Mouse (Mus musculus) lung, embryonic 16.5 days (tissue): Measurements from ENCODE around the gene Cdh3. TPM values are rescaled to one million over a fixed set of nuclear protein-coding genes. Genes with fewer than 3 reads are reported as not detected.

ENCODE experiments used
- ATAC-seq: fragments of 200-750 bp; cut with Nextera tagmentation; 2 replicates; pipeline ENCODE4 v1.8.0; 2017; ENCODE audit warnings: low read depth, mild to moderate bottlenecking, moderate library complexity
- H3K27ac ChIP-seq: fragments of 300-500 bp; sonication (generic); 2 replicates; pipeline ENCODE4 v1.5.1; 2014; ENCODE audit warnings: mild to moderate bottlenecking, control low read depth, low read length
- H3K27me3 ChIP-seq: fragments of 300-500 bp; sonication (generic); 2 replicates; pipeline ENCODE4 v1.6.1; 2014; ENCODE audit warnings: low read depth, low read length, mixed read lengths; ENCODE audit not compliant: control insufficient read depth, insufficient read depth
- H3K36me3 ChIP-seq: fragments of 300-500 bp; sonication (generic); 2 replicates; pipeline ENCODE4 v1.6.1; 2014; ENCODE audit warnings: low read length; ENCODE audit not compliant: control insufficient read depth, insufficient read depth
- H3K4me1 ChIP-seq: fragments of 300-500 bp; sonication (generic); replicated peaks from 2 replicates; pipeline ENCODE4 v1.6.1; 2014; ENCODE audit warnings: low read length, mixed read lengths; ENCODE audit not compliant: control insufficient read depth, insufficient read depth
- H3K4me2 ChIP-seq: fragments of 300-500 bp; sonication (generic); 2 replicates; pipeline ENCODE4 v1.6.1; 2014; ENCODE audit warnings: low read depth, low read length, control low read depth
- H3K4me3 ChIP-seq: fragments of 300-500 bp; sonication (generic); 2 replicates; pipeline ENCODE4 v1.5.1; 2014; ENCODE audit warnings: mild to moderate bottlenecking, low read length, control low read depth
- H3K9ac ChIP-seq: fragments of 300-500 bp; sonication (generic); 2 replicates; pipeline ENCODE4 v1.6.1; 2014; ENCODE audit warnings: low read length, control low read depth
- H3K9me3 ChIP-seq: fragments of 300-500 bp; sonication (generic); 2 replicates; pipeline ENCODE4 v1.6.1; 2016; ENCODE audit warnings: low read length; ENCODE audit not compliant: control insufficient read depth
- WGBS: fragments of 180-500 bp; shearing (Covaris S2); extraction: QIAGEN DNeasy Blood & Tissue Kit; methylation state at CpG from one replicate; pipeline ENCODE4 v1.1.7; 2014; 5-methylcytosine and 5-hydroxymethylcytosine counted together
- polyA plus RNA-seq: library from polyadenylated mRNA; unstranded; fragments of >200 nt; fragmentation: Nextera tagmentation; extraction: Ambion mirVana; gene quantifications from 2 replicates; pipeline ENCODE4 v1.2.1, GENCODE M21; 2015

Cdh3 gene
- polyA plus RNA-seq, 1 experiment from 2014 or later, result 20.7 TPM

DNA sequence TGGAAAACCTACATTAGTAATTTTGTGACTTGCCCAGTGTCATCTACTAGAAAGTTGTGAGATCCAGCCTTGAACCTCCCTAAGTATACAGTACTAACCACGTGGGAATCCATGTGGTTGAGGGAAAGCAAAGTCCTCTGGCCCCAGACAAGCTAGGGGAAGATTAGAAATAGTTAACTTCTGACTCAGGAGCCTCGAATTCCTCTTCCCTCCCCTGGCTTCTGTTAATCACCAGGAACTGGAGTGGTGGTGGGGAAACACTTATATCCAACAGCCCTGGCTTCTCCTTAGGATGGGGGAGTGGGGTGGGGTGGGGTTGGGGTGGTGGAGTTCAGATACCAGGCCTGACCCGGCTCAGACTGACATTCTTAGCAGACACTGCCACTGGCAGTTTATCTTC lies 8.1 kb downstream of the Cdh3 start:
- Histone ChIP-seq H3K9ac (no peak overlapping the region), H3K27ac (peak overlapping the region; percentile 61), H3K4me2 (no peak overlapping the region), H3K36me3 (no peaks in the 10 kb centered on the region), H3K27me3 (no peaks in the 10 kb centered on the region), H3K4me3 (no peak overlapping the region), H3K4me1 (peaks cover 8% of the 10 kb centered on the region), H3K9me3 (no peaks in the 10 kb centered on the region)
- ATAC-seq, result peak; percentile 62
- 3% methylated on average over 3 of the region's 3 CpGs for WGBS

DNA sequence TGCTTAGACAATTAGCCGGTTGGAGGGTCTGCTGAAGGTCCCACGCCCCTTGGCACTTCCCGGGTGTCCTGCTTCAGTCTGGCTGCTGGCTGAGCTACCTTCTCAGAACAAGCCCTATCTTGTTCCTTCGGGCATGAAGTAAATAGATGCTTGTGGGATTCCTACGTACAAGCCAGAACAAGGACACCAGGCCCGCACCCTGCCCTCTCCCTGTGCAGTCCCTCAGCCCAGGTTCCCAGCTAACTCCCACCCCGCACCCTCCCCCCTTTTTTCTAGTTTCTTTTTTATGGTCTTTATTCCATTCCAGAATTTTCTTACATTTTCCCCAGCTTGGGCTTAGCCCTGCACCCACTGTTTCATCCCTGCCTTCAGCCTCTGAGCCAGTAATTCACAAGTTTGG lies 9.9 kb downstream of the Cdh3 start:
- no peaks in the 10 kb centered on the region for H3K36me3 ChIP-seq
- H3K9ac ChIP-seq, result no peak overlapping the region
- H3K4me1 ChIP-seq, result peaks cover 8% of the 10 kb centered on the region
- H3K27ac ChIP-seq, result no peak overlapping the region
- no peak overlapping the region for H3K4me3 ChIP-seq
- no peak overlapping the region for H3K4me2 ChIP-seq
- H3K27me3 ChIP-seq, result no peaks in the 10 kb centered on the region
- no peak for ATAC-seq
- no peaks in the 10 kb centered on the region for H3K9me3 ChIP-seq
- 73% methylated on average over 7 of the region's 7 CpGs for WGBS

GRCm38 (mm10) chr8:106521845-106522244 lies 11.2 kb downstream of the Cdh3 start:
- Histone ChIP-seq H3K9me3 (no peaks in the 10 kb centered on the region), H3K36me3 (no peaks in the 10 kb centered on the region), H3K9ac (no peak overlapping the region), H3K4me1 (peaks cover 6% of the 10 kb centered on the region), H3K4me3 (no peak overlapping the region), H3K27ac (no peak overlapping the region), H3K4me2 (no peak overlapping the region), H3K27me3 (no peaks in the 10 kb centered on the region)
- 21% methylated on average over 9 of the region's 9 CpGs for WGBS
- peak; percentile 37; the same call in 1 of the 2 replicates for ATAC-seq

DNA sequence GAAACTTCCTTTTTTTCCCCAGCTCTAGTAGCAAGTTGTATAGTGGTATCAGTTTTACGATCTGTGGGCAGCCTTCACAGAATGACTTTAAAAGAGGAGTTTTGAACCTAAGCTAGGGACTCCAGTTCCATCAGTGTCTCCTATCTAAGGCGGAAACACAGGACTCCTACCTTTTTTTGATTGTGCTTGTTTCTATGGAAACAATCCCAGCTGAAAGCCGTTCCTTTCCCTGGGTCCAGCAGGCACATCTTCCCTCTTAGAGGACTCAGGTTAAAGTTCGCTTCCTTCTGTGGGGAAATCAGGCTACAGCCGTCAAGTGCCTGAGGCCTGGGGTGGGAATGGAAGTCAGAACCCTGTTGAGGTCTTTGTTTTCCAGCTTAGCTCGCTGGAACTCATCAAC lies 16.0 kb downstream of the Cdh3 start:
- Histone ChIP-seq H3K9ac (no peak overlapping the region), H3K4me2 (no peak overlapping the region), H3K27ac (no peak overlapping the region), H3K36me3 (no peaks in the 10 kb centered on the region), H3K9me3 (no peaks in the 10 kb centered on the region), H3K4me3 (no peak overlapping the region), H3K4me1 (no peaks in the 10 kb centered on the region), H3K27me3 (no peaks in the 10 kb centered on the region)
- ATAC-seq, result no peak
- WGBS, result 66% methylated on average over 6 of the region's 6 CpGs

- H3K27me3 ChIP-seq, result no peaks in the 10 kb centered on the region
- H3K9me3 ChIP-seq, result no peaks in the 10 kb centered on the region
- WGBS, result 84% methylated on average over 9 of the region's 9 CpGs
- ATAC-seq, result no peak
- no peaks in the 10 kb centered on the region for H3K4me1 ChIP-seq
- H3K4me2 ChIP-seq, result no peak overlapping the region
- no peaks in the 10 kb centered on the region for H3K36me3 ChIP-seq
- H3K9ac ChIP-seq, result no peak overlapping the region
- H3K27ac ChIP-seq, result no peak overlapping the region
- no peak overlapping the region for H3K4me3 ChIP-seq
Observed at GRCm38 (mm10) chr8:106527241-106528036, 16.7 kb downstream of the Cdh3 start.

- Histone ChIP-seq H3K4me2 (no peak overlapping the region), H3K4me1 (no peaks in the 10 kb centered on the region), H3K9me3 (no peaks in the 10 kb centered on the region), H3K36me3 (no peaks in the 10 kb centered on the region), H3K27me3 (no peaks in the 10 kb centered on the region), H3K9ac (no peak overlapping the region), H3K4me3 (no peak overlapping the region), H3K27ac (no peak overlapping the region)
- ATAC-seq, result no peak
- WGBS, result 69% methylated on average over 9 of the region's 9 CpGs
Observed at GRCm38 (mm10) chr8:106528596-106529249, 18.0 kb downstream of the Cdh3 start.

DNA sequence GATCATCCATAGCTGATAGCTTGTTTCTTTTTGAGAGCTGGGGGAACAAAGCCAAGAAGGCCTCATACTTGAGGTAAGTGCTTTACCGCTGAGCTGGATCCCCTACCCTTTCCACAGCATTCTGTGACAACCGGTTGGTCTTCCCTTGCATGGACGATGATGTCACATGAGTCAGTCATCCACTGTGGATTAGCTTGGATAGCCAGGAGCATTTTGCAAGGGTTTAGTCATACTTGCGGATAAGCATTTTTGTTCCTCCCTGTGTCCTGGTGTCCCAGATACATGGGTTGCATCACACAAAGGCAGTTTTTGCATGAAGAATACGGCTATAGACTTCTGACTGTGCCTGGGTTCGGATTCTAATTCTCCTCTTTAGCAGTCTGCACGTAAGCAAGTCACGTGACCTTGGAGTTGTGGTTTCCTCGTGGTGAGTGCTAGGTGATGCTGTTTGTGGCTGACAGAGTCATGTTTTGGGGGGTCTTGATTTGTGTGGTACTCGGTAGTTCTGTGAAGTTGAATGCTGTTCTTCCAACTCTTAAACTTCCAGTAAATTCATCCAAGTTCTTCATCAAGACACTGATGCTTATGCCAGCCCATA lies 19.3 kb downstream of the Cdh3 start:
- no peaks in the 10 kb centered on the region for H3K9me3 ChIP-seq
- H3K27me3 ChIP-seq, result no peaks in the 10 kb centered on the region
- no peak for ATAC-seq
- H3K4me1 ChIP-seq, result no peaks in the 10 kb centered on the region
- H3K9ac ChIP-seq, result no peak overlapping the region
- H3K4me3 ChIP-seq, result no peak overlapping the region
- no peak overlapping the region for H3K27ac ChIP-seq
- no peak overlapping the region for H3K4me2 ChIP-seq
- H3K36me3 ChIP-seq, result no peaks in the 10 kb centered on the region
- WGBS, result 90% methylated on average over 10 of the region's 10 CpGs

DNA sequence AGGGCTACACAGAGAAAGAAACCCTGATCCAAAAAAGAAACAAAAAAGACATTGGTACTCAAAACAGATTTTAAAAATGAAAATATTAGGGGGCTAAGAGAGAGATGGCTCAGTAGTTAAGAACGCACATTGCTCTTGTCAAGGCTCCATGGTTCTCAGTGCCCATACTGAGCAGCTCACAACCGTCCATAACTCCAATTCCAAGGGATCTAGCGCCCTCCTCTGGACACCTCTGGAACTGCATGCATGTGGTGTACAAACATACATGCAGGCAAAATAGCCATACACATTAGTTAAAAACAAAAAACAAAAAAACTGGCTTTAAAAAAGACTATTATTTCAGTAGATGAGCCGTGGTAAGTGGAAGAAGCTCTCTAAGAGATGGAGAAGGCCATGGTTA lies 19.9 kb downstream of the Cdh3 start:
- H3K9me3 ChIP-seq, result no peaks in the 10 kb centered on the region
- H3K4me2 ChIP-seq, result no peak overlapping the region
- H3K9ac ChIP-seq, result no peak overlapping the region
- no peaks in the 10 kb centered on the region for H3K4me1 ChIP-seq
- no peaks in the 10 kb centered on the region for H3K27me3 ChIP-seq
- H3K4me3 ChIP-seq, result no peak overlapping the region
- WGBS, result 74% methylated on average over 4 of the region's 4 CpGs
- no peak for ATAC-seq
- H3K27ac ChIP-seq, result no peak overlapping the region
- no peaks in the 10 kb centered on the region for H3K36me3 ChIP-seq

- no peak overlapping the region for H3K9ac ChIP-seq
- WGBS, result 74% methylated on average over 7 of the region's 7 CpGs
- H3K4me1 ChIP-seq, result no peaks in the 10 kb centered on the region
- H3K4me3 ChIP-seq, result no peak overlapping the region
- H3K27me3 ChIP-seq, result no peaks in the 10 kb centered on the region
- H3K4me2 ChIP-seq, result no peak overlapping the region
- no peaks in the 10 kb centered on the region for H3K36me3 ChIP-seq
- H3K9me3 ChIP-seq, result no peaks in the 10 kb centered on the region
- no peak for ATAC-seq
- H3K27ac ChIP-seq, result no peak overlapping the region
Observed at GRCm38 (mm10) chr8:106533709-106534108, 23.0 kb downstream of the Cdh3 start.
